In the genomic region with DNA sequence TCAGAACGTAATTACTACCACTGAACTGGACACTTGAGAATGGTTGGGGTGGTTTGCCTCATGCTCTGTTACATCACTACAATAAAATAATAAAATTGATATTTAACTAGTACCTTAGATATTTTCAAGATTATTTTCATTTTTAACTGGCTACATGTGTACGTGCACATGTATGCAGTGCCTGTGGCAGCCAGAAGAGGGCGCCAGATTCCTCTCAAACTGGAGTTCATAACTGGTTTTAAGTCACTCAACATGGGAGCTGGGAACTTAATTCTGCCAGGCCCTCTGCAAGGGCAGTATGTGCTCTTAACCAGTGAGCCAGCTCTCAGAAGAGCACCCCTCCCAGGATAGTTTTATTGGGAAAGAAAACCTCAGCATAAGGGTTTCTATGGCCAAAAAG, we compare ENCODE assay signal across 10 mouse cellular contexts.
A peak's percentile ranks its signal among the peaks of the same experiment; 100 is the strongest.
DNase-seq lines count a peak whose midpoint lies in the region; ATAC-seq and TF ChIP-seq lines count a peak whose summit lies in the region.
"Had no signal": no experiment of that assay in that cellular context is flagged by ENCODE, and none has a peak within 500 bp of the region (broad histone marks: within the 10 kb centered on the region; RNA-seq: fewer than 3 reads in every experiment).

No protein-coding gene starts in this region.

- H3K36me3 ChIP-seq in lung, embryonic 14.5 days (ENCODE audit: insufficient read depth) = no peaks in the 10 kb centered on the region
- H3K36me3 ChIP-seq: heart, embryonic 13.5 days; limb, embryonic 15.5 days had no signal

- no peaks in the 10 kb centered on the region for H3K9me3 ChIP-seq in lung, embryonic 14.5 days (ENCODE audit: low read depth, low read length)
- H3K9me3 ChIP-seq: heart, embryonic 13.5 days; limb, embryonic 15.5 days had no signal

- no peak overlapping the region for H3K4me2 ChIP-seq in lung, embryonic 14.5 days
- H3K4me2 ChIP-seq: heart, embryonic 13.5 days; limb, embryonic 15.5 days had no signal

- ATAC-seq in lung, embryonic 14.5 days (ENCODE audit: insufficient read depth) = no peak
- peak; percentile 52; the same call in 1 of the 2 replicates for ATAC-seq in megakaryocyte progenitor cell, adult 5-6 weeks (replicated peaks; ENCODE audit: poor library complexity)

- DNase-seq in cerebellum, adult 18-20 months = peak; percentile 44 to 59
- DNase-seq in cerebellum, adult 8-10 months = no peak
- peak; percentile 23 for DNase-seq in lung, embryonic 14.5 days
- no peak for DNase-seq in lung, postnatal 25 days (ENCODE audit: low spot score)
- peak; percentile 40 for DNase-seq in brain, adult 2 months (ENCODE audit: low read depth, low spot score)
- no peak for DNase-seq in frontal cortex, postnatal 10 days (ENCODE audit: low spot score in 2 of 2)
- DNase-seq in layer of hippocampus, postnatal 36 days = no peak

- peak; percentile 50 for TF ChIP-seq CTCF in lung, embryonic 14.5 days (IDR thresholded peaks at IDR 0.05; ENCODE audit: low read depth)

- no peaks in the 10 kb centered on the region for H3K27me3 ChIP-seq in lung, embryonic 14.5 days (ENCODE audit: insufficient read depth, low read length)
- H3K27me3 ChIP-seq: heart, embryonic 13.5 days; limb, embryonic 15.5 days had no signal

- H3K4me1 ChIP-seq in lung, embryonic 14.5 days (ENCODE audit: insufficient read depth) = no peaks in the 10 kb centered on the region
- H3K4me1 ChIP-seq: heart, embryonic 13.5 days; limb, embryonic 15.5 days had no signal

- H3K27ac ChIP-seq in lung, embryonic 14.5 days (ENCODE audit: low read depth) = no peak overlapping the region
- H3K27ac ChIP-seq: heart, embryonic 13.5 days; limb, embryonic 15.5 days had no signal

- no peak overlapping the region for H3K4me3 ChIP-seq in lung, embryonic 14.5 days (ENCODE audit: low read depth, low read length)
- H3K4me3 ChIP-seq: heart, embryonic 13.5 days; limb, embryonic 15.5 days had no signal

- 54% methylated on average over 3 of the region's 3 CpGs for WGBS in lung, embryonic 14.5 days

- no peak overlapping the region for H3K9ac ChIP-seq in lung, embryonic 14.5 days
- H3K9ac ChIP-seq: heart, embryonic 13.5 days; limb, embryonic 15.5 days had no signal

Comparison
In these comparisons a context has a peak if more than half of its experiments do, and no peak if none do; other contexts are left out.
1. DNase-seq: peak in cerebellum, adult 18-20 months (2 of 2), lung, embryonic 14.5 days (single experiment) and brain, adult 2 months (single experiment); none in cerebellum, adult 8-10 months (single experiment), lung, postnatal 25 days (single experiment), frontal cortex, postnatal 10 days (0 of 2) and layer of hippocampus, postnatal 36 days (0 of 2).